In genomic region chr7:30490251-30490956, GRCm38 (mm10) we compare ENCODE assay signal across 10 mouse cellular contexts. TPM values are rescaled to one million over a fixed set of nuclear protein-coding genes. Genes with fewer than 3 reads are reported as not detected.
DNase-seq lines count a peak whose midpoint lies in the region; ATAC-seq and TF ChIP-seq lines count a peak whose summit lies in the region.
"Had no signal": no experiment of that assay in that cellular context is flagged by ENCODE, and none has a peak within 500 bp of the region (broad histone marks: within the 10 kb centered on the region; RNA-seq: fewer than 3 reads in every experiment).

No protein-coding gene starts in this region.

- DNase-seq in heart, postnatal 0 days (ENCODE audit: low spot score): peak; percentile 13
- peak; percentile 52 for DNase-seq in CD4-positive helper T cell, adult 2 months (ENCODE audit: low read depth, low spot score)
- peak; percentile 67 for DNase-seq in embryonic facial prominence, embryonic 11.5 days (ENCODE audit: low spot score)
- peak; percentile 52 to 68 for DNase-seq in left cerebral cortex, postnatal 14 days (ENCODE audit: low spot score in 2 of 2)
- DNase-seq in right cerebral cortex, adult 18-20 months: peak; percentile 30
- DNase-seq in ovary, postnatal 36 days (ENCODE audit: low spot score): no peak

- TF ChIP-seq EP300 in heart, postnatal 0 days (IDR thresholded peaks at IDR 0.05; ENCODE audit: low read depth): no peak

- H3K4me2 ChIP-seq in heart, postnatal 0 days (ENCODE audit: low read depth, low read length): no peak overlapping the region
- no peak overlapping the region for H3K4me2 ChIP-seq in heart, embryonic 12.5 days
- no peak overlapping the region for H3K4me2 ChIP-seq in embryonic facial prominence, embryonic 11.5 days (ENCODE audit: low read depth, low read length)
- H3K4me2 ChIP-seq: embryonic facial prominence, embryonic 15.5 days; limb, embryonic 12.5 days had no signal

- no peak for ATAC-seq in heart, postnatal 0 days (ENCODE audit: insufficient read depth, low read depth)
- ATAC-seq in heart, embryonic 12.5 days (ENCODE audit: insufficient number of reproducible peaks, low FRiP score): no peak
- no peak for ATAC-seq in embryonic facial prominence, embryonic 11.5 days (replicated peaks; ENCODE audit: insufficient number of reproducible peaks, low FRiP score, low TSS enrichment, low read depth)

- no peaks in the 10 kb centered on the region for H3K9me3 ChIP-seq in heart, postnatal 0 days (replicated peaks; ENCODE audit: control insufficient read depth, low read length)
- H3K9me3 ChIP-seq in heart, embryonic 12.5 days (replicated peaks): no peaks in the 10 kb centered on the region
- no peaks in the 10 kb centered on the region for H3K9me3 ChIP-seq in embryonic facial prominence, embryonic 11.5 days (replicated peaks; ENCODE audit: control insufficient read depth, low read length)
- H3K9me3 ChIP-seq: embryonic facial prominence, embryonic 15.5 days; limb, embryonic 12.5 days had no signal

- no peaks in the 10 kb centered on the region for H3K4me1 ChIP-seq in heart, postnatal 0 days (ENCODE audit: control insufficient read depth, insufficient read depth)
- no peaks in the 10 kb centered on the region for H3K4me1 ChIP-seq in heart, embryonic 12.5 days (replicated peaks)
- H3K4me1 ChIP-seq in bone marrow, adult 2 months (ENCODE audit: control insufficient read depth, insufficient read depth, low read length): no peaks in the 10 kb centered on the region
- no peaks in the 10 kb centered on the region for H3K4me1 ChIP-seq in embryonic facial prominence, embryonic 11.5 days (ENCODE audit: control insufficient read depth, insufficient read depth, low read length)
- H3K4me1 ChIP-seq: embryonic facial prominence, embryonic 15.5 days; limb, embryonic 12.5 days had no signal

- H3K27ac ChIP-seq in heart, postnatal 0 days (ENCODE audit: low read depth): no peak overlapping the region
- no peak overlapping the region for H3K27ac ChIP-seq in heart, embryonic 12.5 days (ENCODE audit: poor library complexity, severe bottlenecking)
- H3K27ac ChIP-seq in bone marrow, adult 2 months (ENCODE audit: control insufficient read depth, insufficient read depth, low read depth, low read length, poor library complexity): no peak overlapping the region
- no peak overlapping the region for H3K27ac ChIP-seq in embryonic facial prominence, embryonic 11.5 days (replicated peaks; ENCODE audit: low read depth, low read length)
- H3K27ac ChIP-seq: embryonic facial prominence, embryonic 15.5 days; limb, embryonic 12.5 days had no signal

- TF ChIP-seq CTCF in heart, postnatal 0 days (IDR thresholded peaks at IDR 0.05; ENCODE audit: low read depth): peak; percentile 40
- TF ChIP-seq CTCF in bone marrow, adult 2 months (IDR thresholded peaks at IDR 0.05; ENCODE audit: control insufficient read depth, insufficient read depth, low read length): peak; percentile 57

- no peak overlapping the region for H3K4me3 ChIP-seq in heart, postnatal 0 days (ENCODE audit: low read depth, low read length)
- H3K4me3 ChIP-seq in heart, embryonic 12.5 days: no peak overlapping the region
- H3K4me3 ChIP-seq in bone marrow, adult 2 months (replicated peaks; ENCODE audit: control insufficient read depth, low read depth, low read length): no peak overlapping the region
- no peak overlapping the region for H3K4me3 ChIP-seq in embryonic facial prominence, embryonic 11.5 days (ENCODE audit: low read depth, low read length)
- H3K4me3 ChIP-seq: embryonic facial prominence, embryonic 15.5 days; limb, embryonic 12.5 days had no signal

- TF ChIP-seq POLR2A in bone marrow, adult 2 months (IDR thresholded peaks at IDR 0.05; ENCODE audit: borderline replicate concordance, control insufficient read depth, low read depth, low read length): no peak

- WGBS in heart, postnatal 0 days: 29% methylated on average over 16 of the region's 16 CpGs
- 24% methylated on average over 16 of the region's 16 CpGs for WGBS in heart, embryonic 12.5 days
- WGBS in bone marrow, adult 2 months: 31% methylated on average over 16 of the region's 16 CpGs
- 31% methylated on average over 16 of the region's 16 CpGs for WGBS in embryonic facial prominence, embryonic 11.5 days

- intact Hi-C loops in left cerebral cortex, postnatal 14 days (cut with DNase I): loop anchor here (5.0 kb wide), 2 partner anchors 48 to 62 kb away; partner anchors contain the start of genes Hspb6 and Proser3

- 0 out of 2 replicates have a peak, but pooled peaks cover 10% of the 10 kb centered on the region for H3K27me3 ChIP-seq in heart, postnatal 0 days (ENCODE audit: control insufficient read depth, insufficient read depth, low read length)
- H3K27me3 ChIP-seq in heart, embryonic 12.5 days (replicated peaks): peaks cover 40% of the 10 kb centered on the region
- H3K27me3 ChIP-seq in embryonic facial prominence, embryonic 11.5 days (ENCODE audit: control insufficient read depth, insufficient read depth, low read length): no peaks in the 10 kb centered on the region

- no peak overlapping the region for H3K9ac ChIP-seq in heart, postnatal 0 days (replicated peaks; ENCODE audit: low read depth, low read length)
- H3K9ac ChIP-seq in heart, embryonic 12.5 days: no peak overlapping the region
- H3K9ac ChIP-seq in embryonic facial prominence, embryonic 11.5 days (replicated peaks; ENCODE audit: low read length): no peak overlapping the region
- H3K9ac ChIP-seq: embryonic facial prominence, embryonic 15.5 days; limb, embryonic 12.5 days had no signal

- no peaks in the 10 kb centered on the region for H3K36me3 ChIP-seq in heart, postnatal 0 days (replicated peaks; ENCODE audit: control insufficient read depth, insufficient read depth, low read length)
- no peaks in the 10 kb centered on the region for H3K36me3 ChIP-seq in heart, embryonic 12.5 days
- no peaks in the 10 kb centered on the region for H3K36me3 ChIP-seq in embryonic facial prominence, embryonic 11.5 days (replicated peaks; ENCODE audit: control insufficient read depth, insufficient read depth, low read depth, low read length)
- H3K36me3 ChIP-seq: embryonic facial prominence, embryonic 15.5 days; limb, embryonic 12.5 days had no signal

RNA-seq across cellular contexts. Expression of gene Prodh2, which starts 3.0 kb away (rescaled TPM):
- total RNA-seq in heart, postnatal 0 days (2014; rRNA removed; ENCODE audit: low replicate concordance): not detected in 2 replicates
- polyA plus RNA-seq in heart, postnatal 0 days (2015; fragmentation: Nextera tagmentation; extraction: Ambion mirVana): not detected in 2 replicates
- 1.00 TPM in 1 of 2 replicates, not detected in the other for polyA plus RNA-seq in heart, embryonic 12.5 days (2016; fragmentation: Nextera tagmentation; extraction: Ambion mirVana)
- 1.9 and 3.1 TPM in 2 replicates for polyA plus RNA-seq in bone marrow, adult 2 months (2011; ENCODE audit: insufficient read depth, insufficient read length, low replicate concordance, missing spikeins)
- not detected in 2 replicates for polyA plus RNA-seq in embryonic facial prominence, embryonic 11.5 days (2014; fragmentation: Nextera tagmentation; extraction: Ambion mirVana)
- total RNA-seq in left cerebral cortex, postnatal 14 days (2021): not detected
- polyA plus RNA-seq: embryonic facial prominence, embryonic 15.5 days; limb, embryonic 12.5 days had no signal

RNA-seq across cellular contexts. Expression of gene Nphs1, which starts 32.3 kb away (rescaled TPM):
- not detected in 2 replicates for total RNA-seq in heart, postnatal 0 days (2014; rRNA removed; ENCODE audit: low replicate concordance)
- polyA plus RNA-seq in heart, postnatal 0 days (2015; fragmentation: Nextera tagmentation; extraction: Ambion mirVana): 0.05 TPM in 1 of 2 replicates, not detected in the other
- polyA plus RNA-seq in heart, embryonic 12.5 days (2016; fragmentation: Nextera tagmentation; extraction: Ambion mirVana): 0.06 and 0.23 TPM in 2 replicates
- 1.5 TPM in 1 of 2 replicates, not detected in the other for polyA plus RNA-seq in bone marrow, adult 2 months (2011; ENCODE audit: insufficient read depth, insufficient read length, low replicate concordance, missing spikeins)
- 0.36 TPM in 1 of 2 replicates, not detected in the other for polyA plus RNA-seq in embryonic facial prominence, embryonic 11.5 days (2014; fragmentation: Nextera tagmentation; extraction: Ambion mirVana)
- under 1 TPM; 0.35 to 0.53 TPM for total RNA-seq in left cerebral cortex, postnatal 14 days (2021)
- polyA plus RNA-seq: limb, embryonic 12.5 days had no signal

RNA-seq across cellular contexts. Expression of gene Kirrel2, which starts 32.9 kb away (rescaled TPM):
- total RNA-seq in heart, postnatal 0 days (2014; rRNA removed; ENCODE audit: low replicate concordance): not detected in 2 replicates
- 0.15 TPM in 1 of 2 replicates, not detected in the other for polyA plus RNA-seq in heart, postnatal 0 days (2015; fragmentation: Nextera tagmentation; extraction: Ambion mirVana)
- 1.1 and 1.3 TPM in 2 replicates for polyA plus RNA-seq in heart, embryonic 12.5 days (2016; fragmentation: Nextera tagmentation; extraction: Ambion mirVana)
- 0.25 and 4.8 TPM in 2 replicates for polyA plus RNA-seq in bone marrow, adult 2 months (2011; ENCODE audit: insufficient read depth, insufficient read length, low replicate concordance, missing spikeins)
- polyA plus RNA-seq in embryonic facial prominence, embryonic 11.5 days (2014; fragmentation: Nextera tagmentation; extraction: Ambion mirVana): 0.45 and 0.84 TPM in 2 replicates
- total RNA-seq in left cerebral cortex, postnatal 14 days (2021): 1 to 10 TPM; 6.1 to 8.0 TPM

RNA-seq across cellular contexts. Expression of gene Arhgap33, which starts 44.5 kb away (rescaled TPM):
- total RNA-seq in heart, postnatal 0 days (2014; rRNA removed; ENCODE audit: low replicate concordance): 0.31 and 4.3 TPM in 2 replicates
- polyA plus RNA-seq in heart, postnatal 0 days (2015; fragmentation: Nextera tagmentation; extraction: Ambion mirVana): 0.80 and 1.0 TPM in 2 replicates
- polyA plus RNA-seq in heart, embryonic 12.5 days (2016; fragmentation: Nextera tagmentation; extraction: Ambion mirVana): 10.1 and 10.9 TPM in 2 replicates
- 45.1 and 61.6 TPM in 2 replicates for polyA plus RNA-seq in bone marrow, adult 2 months (2011; ENCODE audit: insufficient read depth, insufficient read length, low replicate concordance, missing spikeins)
- polyA plus RNA-seq in embryonic facial prominence, embryonic 11.5 days (2014; fragmentation: Nextera tagmentation; extraction: Ambion mirVana): 11.5 and 14.7 TPM in 2 replicates
- total RNA-seq in left cerebral cortex, postnatal 14 days (2021): 100 to 1,000 TPM; 233 to 246 TPM

RNA-seq across cellular contexts. Expression of gene Aplp1, which starts 45.1 kb away (rescaled TPM):
- 3.6 and 11.4 TPM in 2 replicates for total RNA-seq in heart, postnatal 0 days (2014; rRNA removed; ENCODE audit: low replicate concordance)
- 4.2 and 5.2 TPM in 2 replicates for polyA plus RNA-seq in heart, postnatal 0 days (2015; fragmentation: Nextera tagmentation; extraction: Ambion mirVana)
- polyA plus RNA-seq in heart, embryonic 12.5 days (2016; fragmentation: Nextera tagmentation; extraction: Ambion mirVana): 41.6 and 43.4 TPM in 2 replicates
- 6.2 TPM in 1 of 2 replicates, not detected in the other for polyA plus RNA-seq in bone marrow, adult 2 months (2011; ENCODE audit: insufficient read depth, insufficient read length, low replicate concordance, missing spikeins)
- 40.2 and 45.4 TPM in 2 replicates for polyA plus RNA-seq in embryonic facial prominence, embryonic 11.5 days (2014; fragmentation: Nextera tagmentation; extraction: Ambion mirVana)
- 1,000 to 10,000 TPM; 1,098 to 1,148 TPM for total RNA-seq in left cerebral cortex, postnatal 14 days (2021)
